Mouse (Mus musculus) adipose tissue, adult 10 weeks (tissue): Measurements from ENCODE around the gene Haspin. TPM values are rescaled to one million over a fixed set of nuclear protein-coding genes. Genes with fewer than 3 reads are reported as not detected.

Experiments used
- polyA plus RNA-seq: library from polyadenylated mRNA; stranded (reverse); fragments of 350-450 nt; fragmentation: Illumina TruSeq; extraction: RNeasy Lipid Tissue Mini Kit (QIAGEN cat#74804); gene quantifications from one replicate; pipeline ENCODE4 v1.2.3, GENCODE M21; 2014; ENCODE audit warnings: low read depth, low replicate concordance

The Haspin gene
- polyA plus RNA-seq = 10.4 TPM

DNA sequence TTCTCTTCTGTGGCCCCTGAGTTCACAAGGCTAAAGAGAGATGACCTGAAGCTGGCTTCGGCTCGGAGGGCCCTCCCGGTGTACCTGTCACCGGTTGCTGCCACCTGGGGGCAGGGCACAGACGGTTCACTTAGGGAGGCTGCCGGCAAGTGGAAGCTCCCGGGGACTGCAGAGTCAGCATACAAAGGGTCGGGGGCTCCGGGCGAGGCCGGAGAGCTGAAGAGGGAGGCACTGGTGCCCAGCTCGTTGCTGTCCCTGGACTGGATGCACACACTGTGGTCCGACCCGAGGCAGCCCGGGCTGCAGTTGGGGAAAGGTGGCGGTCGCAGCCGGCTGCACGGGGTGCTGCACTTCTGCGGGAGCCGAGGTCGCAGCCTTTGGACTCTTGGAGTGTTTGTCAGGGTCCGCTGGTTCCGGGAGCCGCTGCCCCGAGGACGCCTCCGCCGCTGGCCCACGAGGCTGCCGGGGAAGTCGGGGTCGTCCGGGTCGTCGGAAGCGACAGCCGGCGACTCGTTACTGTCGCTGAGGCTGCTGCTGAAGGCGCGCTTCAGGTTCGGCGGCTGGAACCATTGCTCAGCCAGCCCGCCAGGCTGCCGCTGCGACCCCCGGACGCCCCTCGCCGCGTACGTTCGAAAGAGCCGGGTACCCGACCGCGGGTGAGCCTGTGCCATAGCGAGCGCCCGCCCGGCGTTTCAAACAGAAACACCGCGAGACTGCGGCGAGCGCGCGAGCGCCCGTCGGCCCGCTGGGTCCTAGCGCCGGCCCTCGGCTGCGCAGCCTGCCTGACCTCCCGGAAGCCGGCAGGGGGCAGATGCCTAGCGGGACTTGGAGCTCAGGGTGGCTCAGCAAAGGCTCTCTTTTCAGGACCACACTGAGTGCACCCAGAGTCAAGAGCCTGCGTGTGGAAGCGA lies at the start of gene Haspin:
Gene Haspin (minus strand): TSS at position 704 of the 911 bp plus-strand sequence.

DNA sequence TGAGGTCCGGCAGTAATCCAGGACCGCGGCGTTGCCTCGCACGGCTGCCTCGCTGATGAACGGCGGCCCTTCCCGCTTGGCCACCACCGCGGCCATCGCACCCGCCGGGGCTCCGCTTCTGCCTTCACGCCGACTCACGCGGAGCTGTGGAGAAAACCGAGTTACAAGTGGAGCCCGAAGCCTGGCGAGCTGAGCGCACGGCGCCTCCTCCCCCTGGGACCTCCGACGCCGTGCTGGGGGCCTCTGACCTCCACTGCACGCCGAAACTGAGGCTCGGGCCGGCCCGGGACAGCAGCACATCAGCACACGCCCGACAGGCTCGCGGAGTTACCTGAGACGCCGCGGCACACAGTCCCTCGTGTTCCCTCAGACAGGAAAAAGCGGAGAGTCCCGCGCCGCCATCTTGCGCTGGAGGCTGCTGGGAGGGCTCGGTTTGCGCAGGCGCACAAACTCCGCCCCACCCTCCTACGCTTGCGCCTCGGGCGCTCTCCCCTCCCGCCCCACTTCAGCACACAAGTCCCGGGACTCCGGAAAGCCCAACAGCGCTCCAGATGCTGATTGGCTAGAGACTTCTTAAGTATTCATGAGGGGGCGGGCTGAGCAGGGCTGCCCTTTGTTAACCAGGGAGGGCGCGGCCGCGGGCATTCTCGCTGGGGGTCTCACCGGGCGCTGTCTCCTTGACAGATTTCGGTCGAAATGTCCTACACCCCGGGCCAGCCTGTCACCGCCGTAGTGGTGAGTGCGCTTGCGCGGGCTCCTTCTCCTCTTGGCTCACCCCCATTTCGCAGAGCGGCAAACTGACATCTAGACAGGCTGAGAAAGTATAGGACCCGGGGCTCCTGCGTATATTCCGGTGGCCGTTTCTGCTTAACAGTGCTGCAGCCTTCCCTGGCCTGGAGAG lies 38.8 kb upstream of the Haspin start, which contains the start of the genes Emc6 and Tax1bp3:
Gene Emc6 (minus strand): TSS at position 430 of the 901 bp plus-strand sequence.
Gene Tax1bp3 (plus strand): TSS at position 476 of the 901 bp plus-strand sequence.

DNA sequence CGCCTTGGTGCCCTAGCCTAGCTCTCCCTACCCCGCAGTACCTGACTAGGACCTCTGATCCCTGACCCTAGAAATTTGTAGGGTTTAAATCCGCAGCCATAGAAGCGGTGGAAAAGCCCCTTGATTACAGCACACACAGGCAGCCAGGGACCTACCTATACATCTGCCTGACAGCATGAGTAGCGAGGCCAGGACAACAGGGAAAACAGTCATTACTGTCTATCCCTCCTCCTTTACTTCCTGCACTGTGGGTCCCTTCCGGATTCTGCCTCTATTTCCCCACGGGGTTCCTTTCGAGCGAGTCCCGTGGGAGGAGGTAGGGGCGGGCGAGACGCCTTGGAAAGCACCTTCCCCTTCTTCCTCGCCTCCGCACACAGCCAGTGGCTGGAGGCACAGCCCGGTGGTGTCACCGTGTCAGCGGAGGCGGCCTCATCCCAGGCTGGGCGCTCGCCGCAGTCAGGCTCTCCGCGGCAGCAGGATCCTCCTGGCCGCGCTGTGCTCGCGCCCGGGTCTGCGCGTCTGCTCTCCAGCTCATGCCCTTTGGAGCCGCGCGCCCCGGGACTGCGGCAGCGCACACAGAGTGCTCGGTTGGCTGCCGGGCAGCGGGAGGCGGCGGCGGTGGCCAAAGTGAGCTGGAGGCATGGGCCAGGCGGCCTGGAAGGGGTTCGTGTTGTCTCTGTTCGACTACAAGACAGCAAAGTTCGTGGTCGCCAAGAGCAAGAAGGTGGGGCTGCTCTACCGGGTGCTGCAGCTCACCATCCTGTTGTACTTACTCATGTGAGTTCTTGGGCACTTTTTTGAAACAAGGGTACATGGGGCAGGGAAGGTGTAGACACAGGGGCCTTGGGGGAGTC lies 22.1 kb upstream of the Haspin start, which contains the start of gene P2rx5:
Gene P2rx5 (plus strand): TSS at position 465 of the 854 bp plus-strand sequence.

DNA sequence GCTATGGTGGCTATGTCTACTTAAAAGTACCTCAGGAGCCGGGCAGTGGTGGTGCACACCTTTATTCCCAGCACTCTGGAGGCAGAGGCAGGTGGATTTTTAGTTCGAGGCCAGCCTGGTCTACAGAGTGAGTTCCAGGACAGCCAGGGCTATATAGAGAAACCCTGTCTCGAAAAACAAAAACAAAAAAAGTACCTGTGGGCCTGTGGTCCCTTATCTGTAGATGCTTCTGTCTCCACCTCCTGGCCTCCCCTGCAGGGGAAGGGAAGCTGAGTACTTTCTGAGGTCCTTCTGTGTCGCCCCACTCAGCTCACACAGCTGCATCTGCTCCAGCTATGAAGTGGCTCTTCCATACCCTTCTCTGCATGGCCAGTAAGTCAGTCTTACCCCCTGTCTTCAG lies 47.8 kb downstream of the Haspin start, which contains the start of gene Itgae:
Gene Itgae (plus strand): TSS at position 301 of the 400 bp plus-strand sequence.

Other genes with a start within 250 kb of the Haspin start
- 15.2 TPM for gene Atp2a3, start 177.1 kb downstream of the Haspin start, polyA plus RNA-seq
- gene P2rx1, start 139.2 kb downstream of the Haspin start, polyA plus RNA-seq = 2.7 TPM
- gene Camkk1, start 119.3 kb downstream of the Haspin start, polyA plus RNA-seq = 5.9 TPM
- 5.2 TPM for gene Ncbp3, start 90.5 kb downstream of the Haspin start, polyA plus RNA-seq
- 9.3 TPM for gene Itgae, start 47.7 kb downstream of the Haspin start, polyA plus RNA-seq
- gene P2rx5, start 22.1 kb upstream of the Haspin start, polyA plus RNA-seq = 1.6 TPM
- 44.9 TPM for gene Emc6, start 38.7 kb upstream of the Haspin start, polyA plus RNA-seq
- gene Tax1bp3, start 38.8 kb upstream of the Haspin start, polyA plus RNA-seq = 64.3 TPM
- gene Ctns, start 60.7 kb upstream of the Haspin start, polyA plus RNA-seq = 20.0 TPM
- gene Shpk, start 61.2 kb upstream of the Haspin start, polyA plus RNA-seq = 11.0 TPM
- gene Trpv1, start 96.0 kb upstream of the Haspin start, polyA plus RNA-seq = 1.3 TPM
- 0.46 TPM for gene Trpv3, start 129.1 kb upstream of the Haspin start, polyA plus RNA-seq
- gene Aspa, start 191.3 kb upstream of the Haspin start, polyA plus RNA-seq = 16.7 TPM
- not detected for gene Gm49340, start 191.4 kb upstream of the Haspin start, polyA plus RNA-seq
- 1.6 TPM for gene Spata22, start 191.4 kb upstream of the Haspin start, polyA plus RNA-seq
- gene Olfr20, start 212.5 kb upstream of the Haspin start, polyA plus RNA-seq = not detected
- not detected for gene Olfr376, start 233.0 kb upstream of the Haspin start, polyA plus RNA-seq